Mouse (Mus musculus): ENCODE measurements around the gene Fam213b. TPM values are rescaled to one million over a fixed set of nuclear protein-coding genes. Genes with fewer than 3 reads are reported as not detected.

Gene Fam213b
- polyA plus RNA-seq (2012; rRNA removed): 28.9 and 30.7 TPM in 2 replicates

GRCm38 (mm10) chr4:154898506-154899446 is at the start of gene Fam213b:
Gene Fam213b (minus strand): TSS chr4:154899135.
- peak; percentile 57; the same call in 1 of the 2 replicates for TF ChIP-seq POLR2A (IDR thresholded peaks at IDR 0.05; ENCODE audit: borderline replicate concordance, extremely low read depth, insufficient read depth, insufficient read length, poor library complexity, severe bottlenecking)
- TF ChIP-seq CTCF (IDR thresholded peaks at IDR 0.05; ENCODE audit: borderline replicate concordance, extremely low read depth, insufficient read depth, insufficient read length): no peak; the same call in 1 of the 2 replicates

DNA sequence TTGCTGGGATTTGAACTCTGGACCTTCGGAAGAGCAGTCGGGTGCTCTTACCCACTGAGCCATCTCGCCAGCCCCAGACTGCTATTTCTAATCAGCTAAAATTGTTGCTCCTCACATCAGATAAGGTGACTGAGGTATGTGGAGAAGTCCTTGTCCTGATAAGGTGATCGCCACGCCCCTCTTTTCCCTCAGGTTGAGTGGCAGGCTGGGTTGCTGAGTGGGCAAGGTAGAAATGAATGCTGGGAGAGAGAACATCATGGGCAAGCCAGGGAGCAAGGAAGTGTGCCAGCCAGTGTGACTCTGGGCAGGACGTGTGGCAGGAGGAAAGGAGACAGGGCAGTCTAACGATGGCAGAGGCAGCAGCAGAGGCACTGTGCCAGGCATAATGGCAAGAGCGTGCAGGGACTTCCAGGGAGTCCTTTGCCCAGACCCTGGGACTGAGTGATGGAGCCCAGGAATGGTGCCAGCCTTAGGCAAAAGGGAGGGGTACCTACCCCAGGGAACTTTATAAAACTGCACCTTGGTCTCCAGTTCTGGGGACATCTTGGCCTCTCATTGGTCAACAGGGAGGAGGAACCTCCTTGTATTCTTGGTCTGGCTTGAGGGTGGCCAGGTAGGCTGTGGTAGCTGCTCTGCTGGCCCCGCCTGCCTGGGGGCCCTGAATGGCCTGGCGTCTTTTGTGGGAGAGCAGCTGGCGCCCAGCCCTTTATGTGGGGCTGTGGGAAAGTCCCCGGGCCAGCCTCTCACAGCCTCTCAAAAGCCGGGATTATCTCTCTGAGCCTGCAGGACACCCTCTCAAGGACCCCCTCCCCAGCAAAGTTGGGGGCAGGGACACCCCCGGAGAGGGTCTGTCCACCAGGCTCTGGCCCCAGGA is 49.4 kb upstream of the Fam213b start:
- TF ChIP-seq CTCF (IDR thresholded peaks at IDR 0.05; ENCODE audit: borderline replicate concordance, extremely low read depth, insufficient read depth, insufficient read length) (no peak), POLR2A (IDR thresholded peaks at IDR 0.05; ENCODE audit: borderline replicate concordance, extremely low read depth, insufficient read depth, insufficient read length, poor library complexity, severe bottlenecking) (no peak)
- peak; percentile 97 for DNase-seq (ENCODE audit: low read depth)

More at GRCm38 (mm10) chr4:154898506-154899446, at the start of gene Fam213b:
- peak; percentile 96 for DNase-seq (ENCODE audit: low read depth)

GRCm38 (mm10) chr4:154946319-154946718 is 47.4 kb upstream of the Fam213b start:
- no peak for TF ChIP-seq CTCF (IDR thresholded peaks at IDR 0.05; ENCODE audit: borderline replicate concordance, extremely low read depth, insufficient read depth, insufficient read length)
- TF ChIP-seq POLR2A (IDR thresholded peaks at IDR 0.05; ENCODE audit: borderline replicate concordance, extremely low read depth, insufficient read depth, insufficient read length, poor library complexity, severe bottlenecking): no peak
- DNase-seq (ENCODE audit: low read depth): peak; percentile 93

DNA sequence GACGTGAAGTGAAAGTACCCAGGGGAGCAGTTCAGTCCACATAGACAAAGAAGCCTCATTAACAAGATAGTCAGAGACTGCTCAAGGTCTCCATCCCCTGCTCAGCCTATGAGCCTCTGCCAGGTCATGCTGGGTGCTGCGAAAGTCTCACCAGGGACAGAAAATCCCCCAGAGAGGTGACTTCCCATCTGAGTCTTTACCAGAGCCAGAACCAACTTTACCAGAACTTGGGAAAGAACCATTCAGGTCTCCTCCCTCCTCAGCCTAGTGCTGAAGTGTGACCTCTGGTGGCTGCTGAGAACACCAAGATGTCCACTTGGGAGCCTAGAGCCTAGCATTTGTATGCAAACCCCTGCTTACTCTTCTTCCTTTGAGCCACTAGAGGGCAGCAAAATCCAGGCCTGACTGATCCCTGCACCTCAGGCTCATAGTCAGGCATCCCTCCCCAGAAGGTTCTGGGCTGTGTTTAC is 45.2 kb upstream of the Fam213b start:
- peak; percentile 96 for DNase-seq (ENCODE audit: low read depth)
- peak; percentile 93 for TF ChIP-seq CTCF (IDR thresholded peaks at IDR 0.05; ENCODE audit: borderline replicate concordance, extremely low read depth, insufficient read depth, insufficient read length)
- no peak for TF ChIP-seq POLR2A (IDR thresholded peaks at IDR 0.05; ENCODE audit: borderline replicate concordance, extremely low read depth, insufficient read depth, insufficient read length, poor library complexity, severe bottlenecking)

- TF ChIP-seq POLR2A (IDR thresholded peaks at IDR 0.05; ENCODE audit: borderline replicate concordance, extremely low read depth, insufficient read depth, insufficient read length, poor library complexity, severe bottlenecking) (no peak), CTCF (IDR thresholded peaks at IDR 0.05; ENCODE audit: borderline replicate concordance, extremely low read depth, insufficient read depth, insufficient read length) (no peak)
- no peak for DNase-seq (ENCODE audit: low read depth)
Measured at GRCm38 (mm10) chr4:154943323-154944039, 44.5 kb upstream of the Fam213b start.

- no peak for DNase-seq (ENCODE audit: low read depth)
- TF ChIP-seq POLR2A (IDR thresholded peaks at IDR 0.05; ENCODE audit: borderline replicate concordance, extremely low read depth, insufficient read depth, insufficient read length, poor library complexity, severe bottlenecking) (no peak), CTCF (IDR thresholded peaks at IDR 0.05; ENCODE audit: borderline replicate concordance, extremely low read depth, insufficient read depth, insufficient read length) (no peak)
Measured at GRCm38 (mm10) chr4:154942632-154943322, 43.8 kb upstream of the Fam213b start.

- TF ChIP-seq CTCF (IDR thresholded peaks at IDR 0.05; ENCODE audit: borderline replicate concordance, extremely low read depth, insufficient read depth, insufficient read length): no peak
- TF ChIP-seq POLR2A (IDR thresholded peaks at IDR 0.05; ENCODE audit: borderline replicate concordance, extremely low read depth, insufficient read depth, insufficient read length, poor library complexity, severe bottlenecking): no peak
- no peak for DNase-seq (ENCODE audit: low read depth)
Measured at GRCm38 (mm10) chr4:154941831-154942230, 42.9 kb upstream of the Fam213b start.

DNA sequence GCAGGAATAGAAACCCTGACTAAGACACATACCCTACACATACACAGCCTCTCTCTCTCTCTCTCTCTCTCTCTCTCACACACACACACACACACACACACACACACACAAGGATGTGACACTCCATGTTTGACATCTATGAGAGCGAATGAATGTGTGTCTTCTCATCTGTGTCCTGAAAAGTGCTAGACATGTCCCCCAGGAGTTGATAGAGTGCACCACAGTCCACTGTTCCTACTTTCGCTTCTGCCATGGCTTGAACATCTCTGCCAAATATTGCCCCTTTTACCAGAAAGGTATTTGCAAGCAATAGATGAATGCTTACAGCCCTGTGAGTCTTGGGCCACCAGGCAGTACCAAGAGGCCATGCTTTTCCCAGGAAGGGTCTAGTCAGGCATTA is 41.2 kb upstream of the Fam213b start:
- no peak for DNase-seq (ENCODE audit: low read depth)
- TF ChIP-seq POLR2A (IDR thresholded peaks at IDR 0.05; ENCODE audit: borderline replicate concordance, extremely low read depth, insufficient read depth, insufficient read length, poor library complexity, severe bottlenecking) (no peak), CTCF (IDR thresholded peaks at IDR 0.05; ENCODE audit: borderline replicate concordance, extremely low read depth, insufficient read depth, insufficient read length) (no peak)

DNA sequence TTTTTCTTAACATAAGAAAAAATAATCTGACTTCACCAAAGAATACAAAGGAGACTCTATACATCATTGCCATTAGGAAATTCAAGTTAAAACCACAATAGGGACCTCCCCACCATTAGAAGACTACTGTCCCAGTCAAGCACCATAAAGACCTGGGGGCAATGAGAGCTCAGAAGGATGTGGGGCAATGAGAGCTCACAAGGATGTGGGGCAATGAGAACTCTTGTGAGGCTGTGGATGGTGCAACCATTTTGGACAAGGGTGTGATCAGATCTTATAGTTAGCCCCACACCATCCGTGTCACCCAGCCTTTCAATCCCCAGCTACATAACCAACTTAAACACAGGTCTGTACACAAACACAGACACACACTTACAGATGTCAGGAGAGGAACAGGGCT is 38.8 kb upstream of the Fam213b start:
- no peak for DNase-seq (ENCODE audit: low read depth)
- TF ChIP-seq POLR2A (IDR thresholded peaks at IDR 0.05; ENCODE audit: borderline replicate concordance, extremely low read depth, insufficient read depth, insufficient read length, poor library complexity, severe bottlenecking): no peak
- TF ChIP-seq CTCF (IDR thresholded peaks at IDR 0.05; ENCODE audit: borderline replicate concordance, extremely low read depth, insufficient read depth, insufficient read length): no peak
